ENCODE assay signal across 19 mouse cellular contexts in the genomic region with DNA sequence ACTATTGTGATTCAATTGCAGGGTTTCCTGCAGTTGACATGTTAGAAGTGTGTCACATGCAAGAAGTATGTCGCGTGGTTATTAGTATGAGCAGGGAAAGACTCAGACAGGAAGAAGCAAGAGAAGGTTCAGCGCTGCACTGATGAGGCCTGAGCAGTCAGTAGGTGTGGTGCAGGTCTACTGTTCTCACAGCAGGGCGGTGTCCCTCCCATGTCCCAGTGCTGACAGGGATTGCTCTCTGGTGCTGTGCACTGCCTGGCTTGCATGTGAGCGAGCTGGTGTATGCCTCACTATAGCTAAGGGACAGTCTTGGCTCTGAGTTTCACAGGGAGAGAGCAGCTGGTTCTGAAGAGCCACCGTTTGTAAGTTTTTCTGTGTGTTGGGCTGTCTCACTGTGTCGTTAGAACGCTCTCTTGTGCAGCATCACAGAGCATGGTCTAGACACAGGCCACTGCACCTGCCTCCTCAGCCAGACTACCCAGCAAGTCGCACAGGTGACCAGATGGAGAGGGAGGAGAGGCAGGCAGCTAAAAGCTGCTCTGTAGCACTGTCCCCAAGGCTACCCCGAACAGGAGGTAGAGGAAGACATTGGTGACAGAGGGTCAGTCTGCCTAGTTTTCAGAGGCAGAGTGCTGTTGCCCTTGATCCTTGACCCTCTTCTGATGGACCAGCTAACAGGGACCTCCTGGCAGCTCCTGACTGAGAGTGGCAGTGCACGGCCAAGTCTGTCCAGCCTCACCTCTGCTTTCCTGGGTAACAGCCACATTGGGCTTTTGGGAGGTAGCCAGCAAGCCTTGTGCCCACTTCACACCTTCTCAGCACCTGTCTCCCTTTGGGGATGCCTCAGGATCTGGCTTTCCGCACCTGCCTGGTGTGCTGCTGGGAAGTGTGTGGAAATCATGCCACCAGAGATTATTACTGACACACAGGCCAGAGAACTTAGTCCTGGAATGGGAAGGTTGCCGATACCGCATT. TPM values are rescaled to one million over a fixed set of nuclear protein-coding genes. Genes with fewer than 3 reads are reported as not detected.
DNase-seq lines count a peak whose midpoint lies in the region; ATAC-seq and TF ChIP-seq lines count a peak whose summit lies in the region.
"Had no signal": no experiment of that assay in that cellular context is flagged by ENCODE, and none has a peak within 500 bp of the region (broad histone marks: within the 10 kb centered on the region; RNA-seq: fewer than 3 reads in every experiment).

No protein-coding gene starts in this region.

- no peak overlapping the region for H3K4me3 ChIP-seq in liver, adult 2 months (ENCODE audit: insufficient read depth, low read depth, low read length)
- H3K4me3 ChIP-seq in liver, postnatal 0 days (ENCODE audit: low read depth, low read length) = no peak overlapping the region
- H3K4me3 ChIP-seq: embryonic facial prominence, embryonic 12.5 days had no signal

- no peak for TF ChIP-seq POLR2A in liver, adult 2 months (IDR thresholded peaks at IDR 0.05; ENCODE audit: extremely low read depth, insufficient read depth, low read length)

- no peak overlapping the region for H3K9ac ChIP-seq in liver, adult 2 months (ENCODE audit: low read depth, low read length)
- no peak overlapping the region for H3K9ac ChIP-seq in liver, postnatal 0 days (replicated peaks)
- H3K9ac ChIP-seq: embryonic facial prominence, embryonic 12.5 days; hindbrain, embryonic 14.5 days had no signal

- TF ChIP-seq EP300 in liver, postnatal 0 days (IDR thresholded peaks at IDR 0.05; ENCODE audit: low read depth) = no peak

- WGBS in liver, adult 2 months = 57% methylated on average over 14 of the region's 14 CpGs
- WGBS in liver, postnatal 0 days (ENCODE audit: insufficient replicate concordance) = 82% methylated on average over 14 of the region's 14 CpGs

- peaks cover 19% of the 10 kb centered on the region; the same call in 1 of the 2 replicates for H3K79me2 ChIP-seq in liver, adult 2 months (ENCODE audit: control insufficient read depth, insufficient read depth, low read length)

- peaks cover 17% of the 10 kb centered on the region for H3K4me1 ChIP-seq in liver, adult 2 months (ENCODE audit: control insufficient read depth, insufficient read depth, low read length)
- H3K4me1 ChIP-seq in liver, postnatal 0 days (ENCODE audit: insufficient read depth) = no peaks in the 10 kb centered on the region; the same call in 1 of the 2 replicates
- H3K4me1 ChIP-seq: embryonic facial prominence, embryonic 12.5 days had no signal

- no peak for TF ChIP-seq CTCF in liver, adult 2 months (IDR thresholded peaks at IDR 0.05; ENCODE audit: low read depth, low read length)
- no peak for TF ChIP-seq CTCF in liver, postnatal 0 days (IDR thresholded peaks at IDR 0.05; ENCODE audit: low read depth)

- no peak overlapping the region for H3K4me2 ChIP-seq in liver, postnatal 0 days (ENCODE audit: low read depth, low read length)
- H3K4me2 ChIP-seq: embryonic facial prominence, embryonic 12.5 days; hindbrain, embryonic 14.5 days; midbrain, embryonic 11.5 days had no signal

- ATAC-seq in cerebellum, adult (ENCODE audit: insufficient number of reproducible peaks, low FRiP score, low TSS enrichment) = peak; percentile 64; the same call in 1 of the 2 replicates
- no peak for ATAC-seq in liver, postnatal 0 days

- H3K27me3 ChIP-seq in liver, adult 2 months (ENCODE audit: control insufficient read depth, insufficient read depth, low read length) = no peaks in the 10 kb centered on the region
- H3K27me3 ChIP-seq in liver, postnatal 0 days (ENCODE audit: insufficient read depth, low read length) = no peaks in the 10 kb centered on the region
- H3K27me3 ChIP-seq: CH12.LX; embryonic facial prominence, embryonic 12.5 days had no signal

- H3K27ac ChIP-seq in liver, adult 2 months (replicated peaks; ENCODE audit: insufficient read depth, low read depth, low read length) = no peak overlapping the region; the same call in 1 of the 2 replicates
- H3K27ac ChIP-seq in liver, postnatal 0 days (ENCODE audit: low read depth) = no peak overlapping the region
- H3K27ac ChIP-seq: embryonic facial prominence, embryonic 12.5 days; hindbrain, embryonic 14.5 days had no signal

- peaks cover 2% of the 10 kb centered on the region; the same call in 1 of the 2 replicates for H3K36me3 ChIP-seq in liver, adult 2 months (ENCODE audit: control insufficient read depth, insufficient read depth, low read length)
- H3K36me3 ChIP-seq in liver, postnatal 0 days (replicated peaks; ENCODE audit: insufficient read depth, low read length) = peaks cover 31% of the 10 kb centered on the region

- no peaks in the 10 kb centered on the region for H3K9me3 ChIP-seq in liver, postnatal 0 days (ENCODE audit: low read length)
- H3K9me3 ChIP-seq: embryonic facial prominence, embryonic 12.5 days had no signal

- no peak for DNase-seq in cerebellum, postnatal 4 days (ENCODE audit: low spot score in 2 of 2)
- peak; percentile 50 for DNase-seq in liver, adult 2 months (ENCODE audit: extremely low read depth, low read depth, low spot score)
- no peak for DNase-seq in liver, postnatal 0 days
- peak; percentile 56 to 58 for DNase-seq in cerebellum, postnatal 10 days
- peak; percentile 47 for DNase-seq in heart, postnatal 4 days
- no peak for DNase-seq in right cerebral cortex, postnatal 25 days
- DNase-seq in kidney, postnatal 14 days = no peak
- DNase-seq: gastrocnemius, postnatal 36 days; kidney, adult 2 months; kidney, postnatal 36 days; left cerebral cortex, postnatal 4 days; lung, adult 18-20 months; lung, postnatal 4 days; retina, postnatal 1 day had no signal

RNA-seq across cellular contexts. Expression of a gene that starts 15.3 kb away (rescaled TPM):
- total RNA-seq in liver, adult 2 months (2014; rRNA removed) = 23.9 and 27.4 TPM in 2 replicates
- 47.9 and 52.6 TPM in 2 replicates for polyA plus RNA-seq in liver, adult 2 months (2012; rRNA removed)
- polyA plus RNA-seq in liver, postnatal 0 days (2015; fragmentation: Nextera tagmentation; extraction: Ambion mirVana) = 28.8 and 29.2 TPM in 2 replicates
- total RNA-seq in heart, postnatal 4 days (2021) = 10 to 100 TPM; 96.2 to 99.0 TPM

RNA-seq across cellular contexts. Expression of a gene that starts 40.0 kb away (rescaled TPM):
- 7.9 and 8.0 TPM in 2 replicates for total RNA-seq in liver, adult 2 months (2014; rRNA removed)
- 20.8 and 24.1 TPM in 2 replicates for polyA plus RNA-seq in liver, adult 2 months (2012; rRNA removed)
- polyA plus RNA-seq in liver, postnatal 0 days (2015; fragmentation: Nextera tagmentation; extraction: Ambion mirVana) = 5.7 and 6.8 TPM in 2 replicates
- 10 to 100 TPM; 11.7 to 13.4 TPM for total RNA-seq in heart, postnatal 4 days (2021)

RNA-seq across cellular contexts. Expression of a gene that starts 47.3 kb away (rescaled TPM):
- total RNA-seq in liver, adult 2 months (2014; rRNA removed) = 1.3 and 1.4 TPM in 2 replicates
- polyA plus RNA-seq in liver, adult 2 months (2012; rRNA removed) = 1.9 and 2.7 TPM in 2 replicates
- 3.6 and 4.1 TPM in 2 replicates for polyA plus RNA-seq in liver, postnatal 0 days (2015; fragmentation: Nextera tagmentation; extraction: Ambion mirVana)
- total RNA-seq in heart, postnatal 4 days (2021) = 10 to 100 TPM; 14.8 to 15.3 TPM

RNA-seq across cellular contexts. Expression of a gene that starts 59.8 kb away (rescaled TPM):
- total RNA-seq in liver, adult 2 months (2014; rRNA removed) = 25.8 and 30.8 TPM in 2 replicates
- 21.8 and 23.9 TPM in 2 replicates for polyA plus RNA-seq in liver, adult 2 months (2012; rRNA removed)
- polyA plus RNA-seq in liver, postnatal 0 days (2015; fragmentation: Nextera tagmentation; extraction: Ambion mirVana) = 4.2 TPM in 2 replicates
- total RNA-seq in heart, postnatal 4 days (2021) = 10 to 100 TPM; 42.3 to 49.2 TPM

Comparison
In these comparisons a context has a peak if more than half of its experiments do, and no peak if none do; other contexts are left out.
1. DNase-seq: peak in liver, adult 2 months (single experiment), cerebellum, postnatal 10 days (2 of 2) and heart, postnatal 4 days (single experiment); none in cerebellum, postnatal 4 days (0 of 2), liver, postnatal 0 days (single experiment), right cerebral cortex, postnatal 25 days (single experiment) and kidney, postnatal 14 days (single experiment).